Comparison of ENCODE assay signal across 9 mouse cellular contexts in genomic region chr8:88603446-88603989, GRCm38 (mm10). TPM values are rescaled to one million over a fixed set of nuclear protein-coding genes. Genes with fewer than 3 reads are reported as not detected.
DNase-seq lines count a peak whose midpoint lies in the region; ATAC-seq lines count a peak whose summit lies in the region.
"Had no signal": no experiment of that assay in that cellular context is flagged by ENCODE, and none has a peak within 500 bp of the region (broad histone marks: within the 10 kb centered on the region; RNA-seq: fewer than 3 reads in every experiment).

No protein-coding gene starts in this region.

- H3K9me3 ChIP-seq in kidney, embryonic 15.5 days (replicated peaks), result 0 out of 2 replicates have a peak, but pooled peaks cover 5% of the 10 kb centered on the region
- no peaks in the 10 kb centered on the region for H3K9me3 ChIP-seq in embryonic facial prominence, embryonic 15.5 days (replicated peaks)
- 0 out of 2 replicates have a peak, but pooled peaks cover 5% of the 10 kb centered on the region for H3K9me3 ChIP-seq in intestine, embryonic 14.5 days (ENCODE audit: control insufficient read depth, low read length)

- peak overlapping the region; percentile 59 for H3K4me2 ChIP-seq in kidney, embryonic 15.5 days
- H3K4me2 ChIP-seq in embryonic facial prominence, embryonic 15.5 days (replicated peaks), result peak overlapping the region; percentile 52
- H3K4me2 ChIP-seq in intestine, embryonic 14.5 days (ENCODE audit: low read length), result peak overlapping the region; percentile 47

- no peaks in the 10 kb centered on the region for H3K36me3 ChIP-seq in kidney, embryonic 15.5 days
- no peaks in the 10 kb centered on the region for H3K36me3 ChIP-seq in embryonic facial prominence, embryonic 15.5 days
- no peaks in the 10 kb centered on the region for H3K36me3 ChIP-seq in intestine, embryonic 14.5 days (ENCODE audit: control insufficient read depth, insufficient read depth, low read length)

- ATAC-seq in kidney, embryonic 15.5 days (replicated peaks; ENCODE audit: low FRiP score), result peak; percentile 13; the same call in 1 of the 2 replicates
- 0 out of 2 replicates have a peak, but pooled peaks have one; percentile 16 for ATAC-seq in embryonic facial prominence, embryonic 15.5 days (ENCODE audit: insufficient number of reproducible peaks, low FRiP score, low TSS enrichment, low read depth)
- no peak for ATAC-seq in intestine, embryonic 14.5 days (replicated peaks; ENCODE audit: low FRiP score, low TSS enrichment, low read depth)
- no peak for ATAC-seq in cerebellum, adult (ENCODE audit: insufficient number of reproducible peaks, low FRiP score, low TSS enrichment)

- no peak overlapping the region for H3K9ac ChIP-seq in kidney, embryonic 15.5 days
- no peak overlapping the region for H3K9ac ChIP-seq in embryonic facial prominence, embryonic 15.5 days
- H3K9ac ChIP-seq in intestine, embryonic 14.5 days (ENCODE audit: low read length), result no peak overlapping the region

- H3K4me1 ChIP-seq in kidney, embryonic 15.5 days, result peaks cover 34% of the 10 kb centered on the region
- H3K4me1 ChIP-seq in embryonic facial prominence, embryonic 15.5 days, result peaks cover 29% of the 10 kb centered on the region
- H3K4me1 ChIP-seq in intestine, embryonic 14.5 days (replicated peaks; ENCODE audit: control insufficient read depth, insufficient read depth, low read length), result peaks cover 21% of the 10 kb centered on the region

- no peak for DNase-seq in kidney, postnatal 14 days
- no peak for DNase-seq in intestine, embryonic 14.5 days (ENCODE audit: low spot score)
- peak; percentile 31 for DNase-seq in neural tube, embryonic 10.5 days (ENCODE audit: extremely low spot score, low spot score)
- DNase-seq in testis, postnatal 10 days (ENCODE audit: low spot score), result no peak
- DNase-seq in spleen, postnatal 4 days (ENCODE audit: low spot score in 2 of 2), result no peak

- peak overlapping the region; percentile 29 for H3K4me3 ChIP-seq in kidney, embryonic 15.5 days (replicated peaks)
- peak overlapping the region; percentile 30 for H3K4me3 ChIP-seq in embryonic facial prominence, embryonic 15.5 days (replicated peaks)
- H3K4me3 ChIP-seq in intestine, embryonic 14.5 days (ENCODE audit: low read depth, low read length), result peak overlapping the region; percentile 13

- 4% methylated on average over 10 of the region's 10 CpGs for WGBS in kidney, embryonic 15.5 days
- WGBS in embryonic facial prominence, embryonic 15.5 days, result 4% methylated on average over 10 of the region's 10 CpGs
- 15% methylated on average over 10 of the region's 10 CpGs for WGBS in intestine, embryonic 14.5 days

- H3K27me3 ChIP-seq in kidney, embryonic 15.5 days, result no peaks in the 10 kb centered on the region
- H3K27me3 ChIP-seq in embryonic facial prominence, embryonic 15.5 days, result no peaks in the 10 kb centered on the region
- no peaks in the 10 kb centered on the region for H3K27me3 ChIP-seq in intestine, embryonic 14.5 days (replicated peaks; ENCODE audit: control insufficient read depth, insufficient read depth, low read length)

- peak overlapping the region; percentile 84 for H3K27ac ChIP-seq in kidney, embryonic 15.5 days
- H3K27ac ChIP-seq in embryonic facial prominence, embryonic 15.5 days (replicated peaks), result peak overlapping the region; percentile 63
- H3K27ac ChIP-seq in intestine, embryonic 14.5 days (ENCODE audit: low read depth), result peak overlapping the region; percentile 29; the same call in 1 of the 2 replicates
- H3K27ac ChIP-seq: macrophage had no signal

RNA-seq across cellular contexts. Expression of gene Snx20, which starts 32.4 kb away (rescaled TPM):
- 1.7 and 2.3 TPM in 2 replicates for polyA plus RNA-seq in kidney, embryonic 15.5 days (2015; fragmentation: Nextera tagmentation; extraction: Ambion mirVana)
- polyA plus RNA-seq in embryonic facial prominence, embryonic 15.5 days (2015; fragmentation: Nextera tagmentation; extraction: Ambion mirVana), result 3.2 and 3.4 TPM in 2 replicates
- 3.4 and 3.7 TPM in 2 replicates for polyA plus RNA-seq in intestine, embryonic 14.5 days (2014; fragmentation: Nextera tagmentation; extraction: Ambion mirVana)

RNA-seq across cellular contexts. Expression of gene Nod2, which starts 43.6 kb away (rescaled TPM):
- 0.24 and 0.34 TPM in 2 replicates for polyA plus RNA-seq in kidney, embryonic 15.5 days (2015; fragmentation: Nextera tagmentation; extraction: Ambion mirVana)
- 0.55 and 0.64 TPM in 2 replicates for polyA plus RNA-seq in embryonic facial prominence, embryonic 15.5 days (2015; fragmentation: Nextera tagmentation; extraction: Ambion mirVana)
- 0.12 and 0.22 TPM in 2 replicates for polyA plus RNA-seq in intestine, embryonic 14.5 days (2014; fragmentation: Nextera tagmentation; extraction: Ambion mirVana)

Comparison
In these comparisons a context has a peak if more than half of its experiments do, and no peak if none do; other contexts are left out.
1. ATAC-seq: peak in kidney, embryonic 15.5 days (single experiment) and embryonic facial prominence, embryonic 15.5 days (single experiment); none in intestine, embryonic 14.5 days (single experiment) and cerebellum, adult (single experiment).
2. H3K27ac ChIP-seq: peak in every context shown above with its lines; median percentile 84 in kidney, embryonic 15.5 days; 63 in embryonic facial prominence, embryonic 15.5 days; 29 in intestine, embryonic 14.5 days.
3. Peak in every context shown above with its lines, with median percentiles within 50 percentile points of each other: H3K4me2 ChIP-seq and H3K4me3 ChIP-seq.